Mouse (Mus musculus) liver, adult 2 months (tissue): ENCODE data around the gene Hibch.

Experiments
- CTCF ChIP-seq: fragments of 200-500 bp; IDR thresholded peaks from 2 replicates; pipeline ENCODE4 v1.5.1; 2011; ENCODE audit warnings: low read depth, low read length, control low read depth
- POLR2A ChIP-seq: fragments of 200-500 bp; IDR thresholded peaks from 2 replicates; pipeline ENCODE4 v1.6.1; 2011; ENCODE audit warnings: low read length, control low read depth; ENCODE audit not compliant: insufficient read depth; ENCODE audit errors: extremely low read depth

GRCm38 (mm10) chr1:52801651-52802050 is 43.1 kb upstream of the Hibch start:
- TF ChIP-seq CTCF = no peak
- TF ChIP-seq POLR2A = no peak
